Mouse (Mus musculus): ENCODE data around the gene Ncoa3. TPM values are rescaled to one million over a fixed set of nuclear protein-coding genes. Genes with fewer than 3 reads are reported as not detected.

Ncoa3 gene
- polyA plus RNA-seq, 1 experiment from 2014 or later: 3.9 TPM

DNA sequence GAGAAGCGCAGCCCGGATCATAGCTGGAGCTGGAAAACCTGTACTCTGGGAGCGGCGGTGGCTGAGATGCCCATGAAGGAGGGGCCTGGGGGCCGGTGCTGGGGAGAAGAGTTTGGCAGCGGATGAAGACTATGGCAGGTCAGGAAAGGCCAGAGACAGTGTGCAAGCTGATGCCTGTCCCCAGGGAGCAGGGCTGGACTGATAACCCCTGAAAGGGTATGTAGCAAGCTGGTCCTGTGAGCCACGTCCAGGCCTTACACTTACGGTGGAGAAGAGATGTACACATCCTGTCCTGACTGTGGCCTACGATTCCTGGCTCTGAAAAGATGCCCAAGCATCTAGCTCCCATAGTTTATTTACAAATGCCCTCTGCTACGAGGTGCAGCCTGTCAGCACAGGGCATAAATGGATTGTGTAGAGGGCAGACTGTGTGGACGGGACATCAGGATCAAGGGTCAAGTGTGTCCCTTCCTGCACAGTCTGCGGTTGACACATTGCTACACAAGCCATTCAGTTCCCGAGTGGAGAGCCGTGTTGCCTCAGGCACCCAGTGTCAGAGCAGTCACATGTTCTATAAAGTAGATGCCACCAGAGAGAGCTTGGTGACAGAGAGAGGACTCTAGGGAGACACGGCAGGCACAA lies 106.0 kb downstream of the Ncoa3 start:
- no peak overlapping the region for H3K4me2 ChIP-seq (ENCODE audit: low read depth, low read length)
- H3K4me3 ChIP-seq (ENCODE audit: low read depth, low read length): no peak overlapping the region
- no peaks in the 10 kb centered on the region for H3K36me3 ChIP-seq (replicated peaks; ENCODE audit: insufficient read depth, low read length)
- DNase-seq (no peak), ATAC-seq (peak; percentile 90)
- no peak for TF ChIP-seq EP300 (IDR thresholded peaks at IDR 0.05; ENCODE audit: low read depth)
- TF ChIP-seq CTCF (IDR thresholded peaks at IDR 0.05; ENCODE audit: low read depth): no peak
- no peak overlapping the region for H3K9ac ChIP-seq (replicated peaks)
- no peak overlapping the region for H3K27ac ChIP-seq (ENCODE audit: low read depth)
- H3K9me3 ChIP-seq (ENCODE audit: low read length): no peaks in the 10 kb centered on the region
- H3K27me3 ChIP-seq (ENCODE audit: insufficient read depth, low read length): no peaks in the 10 kb centered on the region
- no peaks in the 10 kb centered on the region; the same call in 1 of the 2 replicates for H3K4me1 ChIP-seq (ENCODE audit: insufficient read depth)
- 64% methylated on average over 15 of the region's 15 CpGs for WGBS (ENCODE audit: insufficient replicate concordance)

GRCm38 (mm10) chr2:166100309-166101262 lies 108.2 kb downstream of the Ncoa3 start:
- TF ChIP-seq CTCF (IDR thresholded peaks at IDR 0.05; ENCODE audit: low read depth) (no peak), EP300 (IDR thresholded peaks at IDR 0.05; ENCODE audit: low read depth) (no peak)
- H3K27me3 ChIP-seq (ENCODE audit: insufficient read depth, low read length): no peaks in the 10 kb centered on the region
- H3K36me3 ChIP-seq (replicated peaks; ENCODE audit: insufficient read depth, low read length): no peaks in the 10 kb centered on the region
- ATAC-seq (peak; percentile 63), DNase-seq (no peak)
- H3K9me3 ChIP-seq (ENCODE audit: low read length): no peaks in the 10 kb centered on the region
- H3K4me1 ChIP-seq (ENCODE audit: insufficient read depth): no peaks in the 10 kb centered on the region; the same call in 1 of the 2 replicates
- no peak overlapping the region for H3K4me2 ChIP-seq (ENCODE audit: low read depth, low read length)
- WGBS (ENCODE audit: insufficient replicate concordance): 74% methylated on average over 21 of the region's 21 CpGs
- H3K9ac ChIP-seq (replicated peaks): no peak overlapping the region
- H3K27ac ChIP-seq (ENCODE audit: low read depth): no peak overlapping the region
- no peak overlapping the region for H3K4me3 ChIP-seq (ENCODE audit: low read depth, low read length)

GRCm38 (mm10) chr2:166102893-166103292 lies 110.5 kb downstream of the Ncoa3 start:
- Histone ChIP-seq H3K9ac (replicated peaks) (no peak overlapping the region), H3K4me1 (ENCODE audit: insufficient read depth) (no peaks in the 10 kb centered on the region; the same call in 1 of the 2 replicates), H3K9me3 (ENCODE audit: low read length) (no peaks in the 10 kb centered on the region), H3K27me3 (ENCODE audit: insufficient read depth, low read length) (no peaks in the 10 kb centered on the region), H3K27ac (ENCODE audit: low read depth) (no peak overlapping the region), H3K4me2 (ENCODE audit: low read depth, low read length) (no peak overlapping the region), H3K36me3 (replicated peaks; ENCODE audit: insufficient read depth, low read length) (no peaks in the 10 kb centered on the region), H3K4me3 (ENCODE audit: low read depth, low read length) (no peak overlapping the region)
- 63% methylated on average over 7 of the region's 7 CpGs for WGBS (ENCODE audit: insufficient replicate concordance)
- no peak for TF ChIP-seq CTCF (IDR thresholded peaks at IDR 0.05; ENCODE audit: low read depth)
- no peak for TF ChIP-seq EP300 (IDR thresholded peaks at IDR 0.05; ENCODE audit: low read depth)
- ATAC-seq (no peak), DNase-seq (no peak)

- no peak overlapping the region for H3K9ac ChIP-seq (replicated peaks)
- DNase-seq (no peak), ATAC-seq (no peak)
- H3K4me3 ChIP-seq (ENCODE audit: low read depth, low read length): no peak overlapping the region
- H3K4me2 ChIP-seq (ENCODE audit: low read depth, low read length): no peak overlapping the region
- no peaks in the 10 kb centered on the region for H3K36me3 ChIP-seq (replicated peaks; ENCODE audit: insufficient read depth, low read length)
- WGBS (ENCODE audit: insufficient replicate concordance): 81% methylated on average over 9 of the region's 9 CpGs
- H3K9me3 ChIP-seq (ENCODE audit: low read length): no peaks in the 10 kb centered on the region
- no peaks in the 10 kb centered on the region for H3K27me3 ChIP-seq (ENCODE audit: insufficient read depth, low read length)
- H3K27ac ChIP-seq (ENCODE audit: low read depth): no peak overlapping the region
- H3K4me1 ChIP-seq (ENCODE audit: insufficient read depth): no peaks in the 10 kb centered on the region; the same call in 1 of the 2 replicates
- TF ChIP-seq CTCF (IDR thresholded peaks at IDR 0.05; ENCODE audit: low read depth) (no peak), EP300 (IDR thresholded peaks at IDR 0.05; ENCODE audit: low read depth) (no peak)
Observed at GRCm38 (mm10) chr2:166105911-166106310, 113.5 kb downstream of the Ncoa3 start.

- no peak overlapping the region for H3K27ac ChIP-seq (ENCODE audit: low read depth)
Observed at GRCm38 (mm10) chr2:166106631-166107030, 114.2 kb downstream of the Ncoa3 start.

DNA sequence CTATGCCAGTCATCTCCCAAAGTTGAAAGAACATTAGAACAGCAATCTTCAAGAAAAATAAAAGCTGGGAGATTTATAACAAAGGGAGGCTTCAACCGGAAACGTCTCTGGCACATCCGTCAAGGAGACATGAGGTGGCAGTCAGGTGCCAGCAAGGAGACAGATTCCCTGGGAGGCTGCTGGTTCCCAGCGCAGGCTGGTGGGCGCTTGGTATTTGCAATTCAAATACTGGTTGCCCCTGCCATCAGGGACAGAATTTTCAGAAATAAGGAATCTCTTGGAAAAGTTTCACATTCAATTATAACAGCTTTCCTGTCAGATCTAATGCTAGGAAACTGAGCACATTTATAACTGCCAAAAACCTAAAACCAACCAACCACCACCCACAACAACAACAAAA lies 115.5 kb downstream of the Ncoa3 start:
- Histone ChIP-seq H3K27me3 (ENCODE audit: insufficient read depth, low read length) (no peaks in the 10 kb centered on the region), H3K27ac (ENCODE audit: low read depth) (no peak overlapping the region), H3K36me3 (replicated peaks; ENCODE audit: insufficient read depth, low read length) (no peaks in the 10 kb centered on the region), H3K4me1 (ENCODE audit: insufficient read depth) (no peaks in the 10 kb centered on the region), H3K4me2 (ENCODE audit: low read depth, low read length) (no peak overlapping the region), H3K9me3 (ENCODE audit: low read length) (no peaks in the 10 kb centered on the region), H3K4me3 (ENCODE audit: low read depth, low read length) (no peak overlapping the region), H3K9ac (replicated peaks) (no peak overlapping the region)
- no peak for DNase-seq
- ATAC-seq: no peak
- TF ChIP-seq CTCF (IDR thresholded peaks at IDR 0.05; ENCODE audit: low read depth) (no peak), EP300 (IDR thresholded peaks at IDR 0.05; ENCODE audit: low read depth) (no peak)
- 72% methylated on average over 5 of the region's 5 CpGs for WGBS (ENCODE audit: insufficient replicate concordance)

More at GRCm38 (mm10) chr2:166106631-166107030, 114.2 kb downstream of the Ncoa3 start:
- DNase-seq: no peak
- TF ChIP-seq EP300 (IDR thresholded peaks at IDR 0.05; ENCODE audit: low read depth) (no peak), CTCF (IDR thresholded peaks at IDR 0.05; ENCODE audit: low read depth) (no peak)
- no peaks in the 10 kb centered on the region for H3K36me3 ChIP-seq (replicated peaks; ENCODE audit: insufficient read depth, low read length)
- H3K4me3 ChIP-seq (ENCODE audit: low read depth, low read length): no peak overlapping the region
- H3K4me1 ChIP-seq (ENCODE audit: insufficient read depth): no peaks in the 10 kb centered on the region
- H3K27me3 ChIP-seq (ENCODE audit: insufficient read depth, low read length): no peaks in the 10 kb centered on the region
- WGBS (ENCODE audit: insufficient replicate concordance): 80% methylated on average over 2 of the region's 2 CpGs
- H3K9me3 ChIP-seq (ENCODE audit: low read length): no peaks in the 10 kb centered on the region
- no peak for ATAC-seq
- no peak overlapping the region for H3K4me2 ChIP-seq (ENCODE audit: low read depth, low read length)
- H3K9ac ChIP-seq (replicated peaks): no peak overlapping the region

Measured in liver, postnatal 0 days (tissue).